Mouse (Mus musculus) ES-E14 (cell line): ENCODE data around the gene Ppia.

Experiments
- CHD2 ChIP-seq: IDR thresholded peaks from 2 replicates; pipeline ENCODE4 v1.6.1; 2014; ENCODE audit warnings: mild to moderate bottlenecking, low read depth, low read length, inconsistent platforms
- ZC3H11A ChIP-seq: IDR thresholded peaks from 2 replicates; pipeline ENCODE4 v1.6.1; 2012; ENCODE audit warnings: low read depth, mild to moderate bottlenecking, inconsistent platforms, low read length, borderline replicate concordance
- ZNF384 ChIP-seq: IDR thresholded peaks from 2 replicates; pipeline ENCODE4 v1.6.1; 2012; ENCODE audit warnings: low read depth, low read length, inconsistent platforms

GRCm38 (mm10) chr11:6402515-6403510 is 12.4 kb upstream of the Ppia start:
- no peak for TF ChIP-seq ZC3H11A
- TF ChIP-seq CHD2, result no peak
- no peak for TF ChIP-seq ZNF384
